Mouse (Mus musculus) liver, adult (tissue): Measurements from ENCODE around the gene 3100002H09Rik.

Experiments
- GATA4 ChIP-seq: IDR thresholded peaks from 2 replicates; pipeline ENCODE4 v1.6.1; 2014; ENCODE audit warnings: mild to moderate bottlenecking, low read length; ENCODE audit not compliant: insufficient replicate concordance

The 3100002H09Rik gene

DNA sequence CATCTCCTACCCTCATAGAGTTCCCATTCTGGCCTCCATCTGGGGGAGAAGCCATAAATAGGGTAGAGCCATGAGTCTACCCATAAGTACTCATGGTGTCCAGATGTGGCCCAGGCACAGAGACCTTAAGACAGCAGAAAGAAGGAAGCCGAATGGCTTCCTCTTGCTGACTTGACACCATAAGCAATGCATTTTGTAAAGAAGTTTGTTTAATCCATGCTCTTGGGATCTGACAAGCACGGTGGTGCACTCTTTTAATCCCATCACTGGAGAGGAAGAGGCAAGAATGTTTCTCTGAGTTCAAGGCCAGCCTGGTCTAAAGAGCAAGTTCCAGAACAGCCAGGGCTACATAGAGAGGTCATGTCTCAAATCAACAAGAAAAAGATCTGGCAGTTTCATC is at the start of gene 3100002H09Rik:
TSS of gene 3100002H09Rik (minus strand) at position 101 of the 400 bp plus-strand sequence.
- TF ChIP-seq GATA4: no peak

- no peak for TF ChIP-seq GATA4
Observed at GRCm38 (mm10) chr4:124659251-124660217, 48.9 kb upstream of the 3100002H09Rik start.

GRCm38 (mm10) chr4:124658412-124658851 is 47.8 kb upstream of the 3100002H09Rik start:
- no peak for TF ChIP-seq GATA4

GRCm38 (mm10) chr4:124657781-124658180 is 47.2 kb upstream of the 3100002H09Rik start:
- TF ChIP-seq GATA4: no peak

- no peak for TF ChIP-seq GATA4
Observed at GRCm38 (mm10) chr4:124656854-124657650, 46.4 kb upstream of the 3100002H09Rik start.

DNA sequence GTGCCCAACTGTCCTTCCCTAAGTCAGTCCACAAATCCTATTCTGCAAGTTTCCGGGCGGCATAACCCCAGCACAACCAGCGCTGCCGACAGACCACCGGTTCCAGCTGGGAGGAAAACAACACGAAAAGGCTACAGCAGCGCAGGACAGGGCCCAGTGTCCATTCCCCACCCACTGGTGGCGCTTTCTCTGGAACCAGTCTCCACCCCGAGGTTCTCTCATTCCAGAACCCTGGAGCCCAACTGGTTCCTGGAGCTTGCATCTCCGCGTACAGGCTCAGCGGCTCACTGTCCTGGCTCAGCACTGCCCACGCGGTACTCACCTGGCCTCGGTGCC is 45.9 kb upstream of the 3100002H09Rik start, which contains the start of gene Pou3f1:
TSS of gene Pou3f1 (plus strand) at position 290 of the 336 bp plus-strand sequence.
- no peak for TF ChIP-seq GATA4

- no peak for TF ChIP-seq GATA4
Observed at GRCm38 (mm10) chr4:124652886-124653285, 42.3 kb upstream of the 3100002H09Rik start.

GRCm38 (mm10) chr4:124647909-124648308 is 37.3 kb upstream of the 3100002H09Rik start:
- no peak for TF ChIP-seq GATA4

DNA sequence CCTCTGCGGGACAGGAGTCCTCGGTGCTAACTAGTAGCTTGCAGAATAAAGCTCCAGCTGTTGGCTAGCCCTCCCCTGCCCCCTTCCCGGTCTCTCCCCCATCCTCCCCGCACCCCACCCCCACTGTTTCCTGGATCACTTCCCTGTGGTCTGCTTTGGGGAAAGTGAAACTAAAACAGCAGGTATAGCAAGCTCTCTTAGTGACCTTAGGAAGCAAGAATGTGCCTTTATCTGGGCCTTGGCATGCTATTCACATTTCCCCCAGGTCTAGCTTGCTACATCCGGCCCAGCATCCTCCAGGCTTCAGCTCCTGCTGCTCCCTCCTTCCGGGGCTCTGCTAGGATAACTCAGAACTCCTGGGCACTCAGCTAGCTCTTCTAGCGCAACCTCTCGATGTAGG is 36.0 kb upstream of the 3100002H09Rik start:
- no peak for TF ChIP-seq GATA4

DNA sequence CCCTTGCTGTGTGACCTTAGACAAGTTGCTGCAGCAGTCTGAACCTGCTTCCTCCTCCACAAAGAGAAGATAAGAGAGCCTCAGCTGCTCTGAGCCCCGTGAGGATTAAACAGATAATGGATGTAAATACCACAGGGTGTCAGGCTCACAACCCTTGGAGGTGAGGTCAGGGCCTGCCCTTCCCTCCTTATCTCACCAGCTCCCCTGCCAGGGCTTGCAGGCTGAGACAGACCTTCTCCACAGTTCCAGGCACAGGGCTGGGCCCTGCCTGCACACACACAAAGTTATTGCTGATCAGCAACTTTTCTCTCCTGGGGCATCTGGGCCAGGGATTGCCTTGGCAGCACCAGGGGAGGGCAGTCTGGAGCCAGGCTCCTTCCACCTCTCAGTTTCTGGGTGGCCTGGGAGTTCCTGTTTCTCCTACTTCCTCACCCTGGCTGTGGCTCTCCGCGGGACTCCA is 34.4 kb upstream of the 3100002H09Rik start:
- TF ChIP-seq GATA4: no peak

DNA sequence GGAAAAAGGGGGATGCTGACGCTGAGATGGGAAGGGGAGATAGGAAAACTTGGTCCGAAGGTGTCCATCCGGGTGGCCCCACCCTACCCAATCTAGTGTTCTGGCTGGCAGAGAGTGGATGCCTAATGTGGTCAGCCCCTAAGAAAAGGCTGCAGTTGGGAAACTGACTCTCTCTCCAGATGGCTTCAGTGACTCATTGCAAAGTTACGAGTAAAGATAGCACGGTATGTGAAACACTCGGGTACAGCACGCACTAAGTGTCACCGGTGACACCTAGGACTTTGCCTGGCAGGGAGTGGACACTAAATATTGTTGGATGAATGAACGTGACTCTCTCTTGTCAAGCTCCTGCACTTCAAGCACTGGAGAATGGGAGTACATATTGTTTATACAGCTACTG is 33.3 kb upstream of the 3100002H09Rik start:
- no peak for TF ChIP-seq GATA4

- TF ChIP-seq GATA4: no peak
Observed at GRCm38 (mm10) chr4:124639715-124640114, 29.1 kb upstream of the 3100002H09Rik start.

- TF ChIP-seq GATA4: no peak
Observed at GRCm38 (mm10) chr4:124633281-124633680, 22.7 kb upstream of the 3100002H09Rik start.

GRCm38 (mm10) chr4:124632856-124633255 is 22.3 kb upstream of the 3100002H09Rik start:
- no peak for TF ChIP-seq GATA4

- TF ChIP-seq GATA4: no peak
Observed at GRCm38 (mm10) chr4:124631456-124631855, 20.9 kb upstream of the 3100002H09Rik start.

- TF ChIP-seq GATA4: no peak
Observed at GRCm38 (mm10) chr4:124626836-124627235, 16.2 kb upstream of the 3100002H09Rik start.

- no peak for TF ChIP-seq GATA4
Observed at GRCm38 (mm10) chr4:124624111-124624581, 13.5 kb upstream of the 3100002H09Rik start.
